Mouse (Mus musculus) brown adipose tissue, adult 24 weeks (tissue): ENCODE data around the gene Ms4a12. TPM values are rescaled to one million over a fixed set of nuclear protein-coding genes. Genes with fewer than 3 reads are reported as not detected.

Source experiments
- H3K27ac ChIP-seq: fragments of 200-500 bp; replicated peaks from 2 replicates; pipeline ENCODE4 v1.5.1; 2012; ENCODE audit warnings: low read depth, mild to moderate bottlenecking, low read length
- H3K4me1 ChIP-seq: fragments of 200-500 bp; 2 replicates; pipeline ENCODE4 v1.6.1; 2012; ENCODE audit warnings: low read length, mixed read lengths; ENCODE audit not compliant: control insufficient read depth, insufficient read depth, insufficient read length
- H3K4me3 ChIP-seq: fragments of 200-500 bp; 2 replicates; pipeline ENCODE4 v1.5.1; 2012; ENCODE audit warnings: low read depth, mild to moderate bottlenecking, low read length, moderate library complexity; ENCODE audit not compliant: insufficient read depth
- polyA plus RNA-seq: library from polyadenylated mRNA; stranded (reverse); fragments of >200 nt; gene quantifications from 2 replicates; pipeline ENCODE4 v1.2.4, GENCODE M21; 2012; ENCODE audit not compliant: missing spikeins, insufficient read depth, insufficient read length

Ms4a12 gene
- polyA plus RNA-seq, 1 experiment: not detected

GRCm38 (mm10) chr19:11192552-11192951, 39.7 kb downstream of the Ms4a12 start:
- no peaks in the 10 kb centered on the region for H3K4me1 ChIP-seq
- no peak overlapping the region for H3K27ac ChIP-seq
- no peak overlapping the region for H3K4me3 ChIP-seq

- Histone ChIP-seq H3K4me3 (no peak overlapping the region), H3K4me1 (no peaks in the 10 kb centered on the region), H3K27ac (no peak overlapping the region)
These were observed 48.1 kb downstream of the Ms4a12 start for GRCm38 (mm10) chr19:11184121-11184520.

GRCm38 (mm10) chr19:11177464-11177863, 54.8 kb downstream of the Ms4a12 start:
- Histone ChIP-seq H3K4me3 (no peak overlapping the region), H3K4me1 (no peaks in the 10 kb centered on the region), H3K27ac (no peak overlapping the region)

- H3K4me1 ChIP-seq: no peaks in the 10 kb centered on the region
- no peak within 1 kb of the TSS for H3K4me3 ChIP-seq
- H3K27ac ChIP-seq: no peak within 1 kb of the TSS
These were observed 67.1 kb downstream of the Ms4a12 start, which contains the start of gene 1700025F22Rik for GRCm38 (mm10) chr19:11165172-11165571. 1700025F22Rik (minus strand) TSS chr19:11165320.

Other genes with a start within 250 kb of the Ms4a12 start
- not detected in 2 replicates for gene Ms4a15, start 239.2 kb downstream of the Ms4a12 start, polyA plus RNA-seq
- gene Ms4a18, start 214.4 kb downstream of the Ms4a12 start, polyA plus RNA-seq: not detected in 2 replicates
- 1.4 and 2.8 TPM in 2 replicates for gene Ms4a8a, start 151.3 kb downstream of the Ms4a12 start, polyA plus RNA-seq
- not detected in 2 replicates for gene 1700017D01Rik, start 101.6 kb downstream of the Ms4a12 start, polyA plus RNA-seq
- not detected in 2 replicates for gene 1700025F22Rik, start 67.1 kb downstream of the Ms4a12 start, polyA plus RNA-seq
- not detected in 2 replicates for gene Ms4a13, start 35.7 kb downstream of the Ms4a12 start, polyA plus RNA-seq
- 0.32 and 0.75 TPM in 2 replicates for gene Ms4a1, start 33.8 kb upstream of the Ms4a12 start, polyA plus RNA-seq
- not detected in 2 replicates for gene Ms4a5, start 51.4 kb upstream of the Ms4a12 start, polyA plus RNA-seq
- gene Ms4a14, start 82.0 kb upstream of the Ms4a12 start, polyA plus RNA-seq: 0.38 and 0.59 TPM in 2 replicates
- 3.8 and 4.1 TPM in 2 replicates for gene Ms4a7, start 103.7 kb upstream of the Ms4a12 start, polyA plus RNA-seq
- 2.3 TPM in 1 of 2 replicates, not detected in the other for gene Ms4a4a, start 143.1 kb upstream of the Ms4a12 start, polyA plus RNA-seq
- gene Ms4a4c, start 172.3 kb upstream of the Ms4a12 start, polyA plus RNA-seq: 0.71 TPM in 1 of 2 replicates, not detected in the other
- not detected in 2 replicates for gene Ms4a4b, start 211.1 kb upstream of the Ms4a12 start, polyA plus RNA-seq
- 2.7 and 3.9 TPM in 2 replicates for gene Ms4a6c, start 236.9 kb upstream of the Ms4a12 start, polyA plus RNA-seq